Mouse (Mus musculus) B cell, adult 62 days (primary cell): ENCODE data around the gene Als2cr12. TPM values are rescaled to one million over a fixed set of nuclear protein-coding genes. Genes with fewer than 3 reads are reported as not detected.

Source experiments
- total RNA-seq: library from RNA; stranded (reverse); gene quantifications from 4 replicates; pipeline ENCODE4 v1.2.4, GENCODE M21; 2023

Als2cr12 gene
- total RNA-seq: not detected in 4 replicates

GRCm38 (mm10) chr1:58695810-58696209 lies at the start of gene Als2cr12:
Gene Als2cr12, minus strand, starts transcription at chr1:58695989.

DNA sequence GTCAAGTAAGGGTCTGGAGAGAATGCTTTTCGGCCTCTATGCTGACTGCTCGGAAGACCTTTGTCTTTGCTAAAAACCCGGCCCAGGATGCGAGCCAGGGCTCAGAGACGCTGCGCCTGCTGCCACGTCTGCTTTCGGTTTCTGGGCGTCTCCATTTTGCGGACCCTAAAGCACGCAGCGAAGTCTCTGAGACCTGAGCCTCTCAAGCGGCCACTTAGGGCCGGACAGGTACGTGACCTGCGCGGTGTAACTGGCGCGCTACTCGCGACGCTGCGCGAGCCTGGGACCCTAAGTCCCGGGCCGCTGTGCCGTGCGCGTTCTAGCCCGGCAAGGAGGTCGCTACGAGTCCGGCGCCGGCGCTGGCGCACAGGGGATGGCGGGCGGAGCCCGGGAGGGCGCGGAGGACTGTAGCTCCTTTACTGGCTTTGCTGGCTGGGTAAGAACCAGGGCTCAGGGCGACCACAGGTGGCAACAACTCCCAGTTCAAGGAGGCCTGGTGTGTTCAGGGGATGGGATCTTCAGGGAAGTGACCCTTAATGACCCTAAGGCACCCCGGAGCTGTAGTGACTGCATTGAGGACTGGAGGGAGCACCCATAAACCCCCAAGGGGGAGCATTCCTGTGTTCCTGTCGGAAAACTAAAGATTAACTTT lies 15.7 kb upstream of the Als2cr12 start, which contains the start of gene Cflar:
TSS of gene Cflar (plus strand) at position 144 of the 652 bp plus-strand sequence.

Other genes starting within 250 kb of the Als2cr12 start
- gene Orc2, start 190.9 kb downstream of the Als2cr12 start, total RNA-seq: 20.2 to 27.8 TPM (median 23.0 TPM) in 4 replicates
- 14.0 to 22.4 TPM (median 16.0 TPM) in 4 replicates for gene Fam126b, start 109.7 kb downstream of the Als2cr12 start, total RNA-seq
- gene Ndufb3, start 109.6 kb downstream of the Als2cr12 start, total RNA-seq: 29.2 to 33.0 TPM (median 30.7 TPM) in 4 replicates
- 104 to 109 TPM (median 105 TPM) in 4 replicates for gene Cflar, start 15.5 kb upstream of the Als2cr12 start, total RNA-seq
- 72.5 to 83.9 TPM (median 79.0 TPM) in 4 replicates for gene Casp8, start 99.4 kb upstream of the Als2cr12 start, total RNA-seq